Mouse (Mus musculus) lung, embryonic 16.5 days (tissue): Measurements from ENCODE around the gene Bcl2a1c. TPM values are rescaled to one million over a fixed set of nuclear protein-coding genes. Genes with fewer than 3 reads are reported as not detected.
"Not testable (repeated sequence)": the region's sequence is repeated elsewhere in the genome, so short reads cannot be mapped to it uniquely, and the experiment has no call there.

Source experiments
- ATAC-seq: fragments of 200-750 bp; cut with Nextera tagmentation; 2 replicates; pipeline ENCODE4 v1.8.0; 2017; ENCODE audit warnings: low read depth, mild to moderate bottlenecking, moderate library complexity
- H3K27ac ChIP-seq: fragments of 300-500 bp; sonication (generic); 2 replicates; pipeline ENCODE4 v1.5.1; 2014; ENCODE audit warnings: mild to moderate bottlenecking, control low read depth, low read length
- H3K27me3 ChIP-seq: fragments of 300-500 bp; sonication (generic); 2 replicates; pipeline ENCODE4 v1.6.1; 2014; ENCODE audit warnings: low read depth, low read length, mixed read lengths; ENCODE audit not compliant: control insufficient read depth, insufficient read depth
- H3K36me3 ChIP-seq: fragments of 300-500 bp; sonication (generic); 2 replicates; pipeline ENCODE4 v1.6.1; 2014; ENCODE audit warnings: low read length; ENCODE audit not compliant: control insufficient read depth, insufficient read depth
- H3K4me1 ChIP-seq: fragments of 300-500 bp; sonication (generic); replicated peaks from 2 replicates; pipeline ENCODE4 v1.6.1; 2014; ENCODE audit warnings: low read length, mixed read lengths; ENCODE audit not compliant: control insufficient read depth, insufficient read depth
- H3K4me2 ChIP-seq: fragments of 300-500 bp; sonication (generic); 2 replicates; pipeline ENCODE4 v1.6.1; 2014; ENCODE audit warnings: low read depth, low read length, control low read depth
- H3K4me3 ChIP-seq: fragments of 300-500 bp; sonication (generic); 2 replicates; pipeline ENCODE4 v1.5.1; 2014; ENCODE audit warnings: mild to moderate bottlenecking, low read length, control low read depth
- H3K9ac ChIP-seq: fragments of 300-500 bp; sonication (generic); 2 replicates; pipeline ENCODE4 v1.6.1; 2014; ENCODE audit warnings: low read length, control low read depth
- H3K9me3 ChIP-seq: fragments of 300-500 bp; sonication (generic); 2 replicates; pipeline ENCODE4 v1.6.1; 2016; ENCODE audit warnings: low read length; ENCODE audit not compliant: control insufficient read depth
- WGBS: fragments of 180-500 bp; shearing (Covaris S2); extraction: QIAGEN DNeasy Blood & Tissue Kit; methylation state at CpG from one replicate; pipeline ENCODE4 v1.1.7; 2014; 5-methylcytosine and 5-hydroxymethylcytosine counted together
- polyA plus RNA-seq: library from polyadenylated mRNA; unstranded; fragments of >200 nt; fragmentation: Nextera tagmentation; extraction: Ambion mirVana; gene quantifications from 2 replicates; pipeline ENCODE4 v1.2.1, GENCODE M21; 2015

Bcl2a1c gene
- polyA plus RNA-seq: not detected in 2 replicates

- WGBS: 58% methylated on average over 9 of the region's 9 CpGs
- not testable (repeated sequence) for H3K36me3 ChIP-seq
Observed at GRCm38 (mm10) chr9:114329855-114330254, at the start of gene Bcl2a1c. Gene Bcl2a1c, plus strand, starts transcription at chr9:114330135.

DNA sequence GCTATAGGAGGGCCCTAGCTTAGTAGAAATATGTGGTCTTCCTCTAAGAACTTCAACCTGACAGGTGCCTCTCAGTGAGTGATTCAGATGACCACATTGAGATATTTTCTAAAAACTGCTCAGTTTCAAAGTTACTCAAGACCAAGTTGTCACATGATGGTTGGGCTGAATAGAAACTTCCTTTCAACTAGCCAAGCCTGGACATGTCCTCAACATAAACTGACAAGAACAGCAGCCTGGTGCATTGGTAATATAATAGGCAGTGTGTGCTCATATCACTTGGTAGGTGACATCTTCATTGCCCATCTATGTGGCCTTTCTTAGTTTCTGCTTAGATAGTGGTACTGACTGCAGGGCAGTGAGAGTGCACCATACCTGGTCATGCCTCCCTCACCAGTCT lies 24.0 kb upstream of the Bcl2a1c start:
- H3K4me3 ChIP-seq, H3K27me3 ChIP-seq, H3K4me1 ChIP-seq, H3K36me3 ChIP-seq, H3K9ac ChIP-seq, H3K27ac ChIP-seq, ATAC-seq, H3K4me2 ChIP-seq, H3K9me3 ChIP-seq: not testable (repeated sequence)

More at GRCm38 (mm10) chr9:114329855-114330254, at the start of gene Bcl2a1c:
- H3K9ac ChIP-seq, H3K27ac ChIP-seq, H3K4me2 ChIP-seq, H3K4me3 ChIP-seq, H3K27me3 ChIP-seq, H3K4me1 ChIP-seq, H3K9me3 ChIP-seq: not testable (repeated sequence)
- ATAC-seq: 0 out of 2 replicates have a peak, but pooled peaks have one; percentile 31

DNA sequence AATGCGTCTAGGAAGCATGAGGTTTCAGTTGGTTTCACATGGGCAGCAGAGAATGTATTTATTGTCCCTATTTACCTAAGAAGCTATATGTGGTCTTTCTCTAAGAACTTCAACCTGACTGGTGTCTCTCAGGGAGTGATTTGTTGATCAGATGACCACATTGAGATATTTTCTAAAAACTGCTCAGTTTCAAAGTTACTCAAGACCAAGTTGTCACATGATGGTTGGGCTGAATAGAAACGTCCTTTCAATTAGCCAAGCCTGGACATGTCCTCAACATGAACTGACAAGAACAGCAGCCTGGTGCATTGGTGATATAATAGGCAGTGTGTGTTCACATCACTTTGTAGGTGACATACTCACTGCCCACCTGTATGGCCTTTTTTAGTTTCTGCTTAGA lies 18.2 kb upstream of the Bcl2a1c start:
- H3K4me3 ChIP-seq, H3K4me2 ChIP-seq: not testable (repeated sequence)
- WGBS: 49% methylated on average over 2 of the region's 2 CpGs

GRCm38 (mm10) chr9:114318021-114318420 lies 11.9 kb upstream of the Bcl2a1c start:
- H3K36me3 ChIP-seq: no peaks in the 10 kb centered on the region
- H3K4me1 ChIP-seq: no peaks in the 10 kb centered on the region
- no peak for ATAC-seq
- 8% methylated on average over 2 of the region's 2 CpGs for WGBS
- no peaks in the 10 kb centered on the region for H3K27me3 ChIP-seq
- H3K27ac ChIP-seq: no peak overlapping the region
- no peaks in the 10 kb centered on the region for H3K9me3 ChIP-seq
- H3K9ac ChIP-seq: no peak overlapping the region
- no peak overlapping the region for H3K4me3 ChIP-seq
- H3K4me2 ChIP-seq: no peak overlapping the region

More for the DNA sequence above, 18.2 kb upstream of the Bcl2a1c start:
- not testable (repeated sequence) for H3K9me3 ChIP-seq, H3K4me1 ChIP-seq, H3K27me3 ChIP-seq, H3K36me3 ChIP-seq, H3K9ac ChIP-seq, H3K27ac ChIP-seq, ATAC-seq

DNA sequence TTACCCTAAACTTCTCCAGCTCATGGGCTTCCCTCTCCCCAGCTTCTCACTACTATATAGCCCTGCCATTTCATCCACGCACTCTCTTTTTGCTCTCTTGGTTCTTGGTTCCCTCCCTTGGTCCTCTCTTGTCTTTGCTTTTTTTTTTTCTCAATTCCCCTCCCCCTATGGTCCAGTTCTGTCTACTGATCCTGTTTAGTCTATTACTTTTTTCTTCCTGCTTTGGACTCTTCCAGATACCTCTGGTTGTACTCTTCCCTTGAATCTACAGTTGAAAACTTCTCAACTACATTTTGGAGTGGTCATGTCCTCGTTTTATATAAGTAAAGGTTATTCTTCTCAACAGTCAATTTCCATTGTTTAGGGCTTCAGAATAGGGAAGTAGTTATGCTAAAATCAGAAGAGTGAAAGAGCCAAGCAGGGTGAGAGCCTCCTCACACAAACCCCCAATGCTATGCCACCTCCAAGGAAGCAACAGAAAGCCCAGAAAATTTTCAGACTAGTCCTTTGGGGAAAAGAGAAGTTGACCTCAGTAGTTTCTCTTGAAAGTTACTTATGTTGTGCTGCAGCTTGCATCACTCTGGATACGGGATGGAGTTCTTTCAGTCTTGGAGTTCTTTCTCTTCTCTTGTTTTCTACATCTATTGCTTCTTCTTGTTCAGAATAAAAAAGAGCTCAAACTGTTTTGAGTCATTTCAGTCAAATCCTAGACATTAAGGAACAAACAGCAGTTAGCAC lies 3.8 kb upstream of the Bcl2a1c start:
- Histone ChIP-seq H3K36me3 (no peaks in the 10 kb centered on the region), H3K9ac (no peak overlapping the region), H3K4me1 (no peaks in the 10 kb centered on the region), H3K4me2 (no peak overlapping the region), H3K27ac (no peak overlapping the region), H3K27me3 (no peaks in the 10 kb centered on the region), H3K4me3 (no peak overlapping the region), H3K9me3 (no peaks in the 10 kb centered on the region)
- WGBS: 61% methylated on average over 3 of the region's 3 CpGs
- no peak for ATAC-seq

- H3K27ac ChIP-seq, H3K4me2 ChIP-seq, H3K4me1 ChIP-seq, H3K36me3 ChIP-seq, H3K9me3 ChIP-seq, H3K9ac ChIP-seq, H3K27me3 ChIP-seq, H3K4me3 ChIP-seq: not testable (repeated sequence)
- peak; percentile 82 for ATAC-seq
Observed at GRCm38 (mm10) chr9:114328332-114328731, 1.6 kb upstream of the Bcl2a1c start.

DNA sequence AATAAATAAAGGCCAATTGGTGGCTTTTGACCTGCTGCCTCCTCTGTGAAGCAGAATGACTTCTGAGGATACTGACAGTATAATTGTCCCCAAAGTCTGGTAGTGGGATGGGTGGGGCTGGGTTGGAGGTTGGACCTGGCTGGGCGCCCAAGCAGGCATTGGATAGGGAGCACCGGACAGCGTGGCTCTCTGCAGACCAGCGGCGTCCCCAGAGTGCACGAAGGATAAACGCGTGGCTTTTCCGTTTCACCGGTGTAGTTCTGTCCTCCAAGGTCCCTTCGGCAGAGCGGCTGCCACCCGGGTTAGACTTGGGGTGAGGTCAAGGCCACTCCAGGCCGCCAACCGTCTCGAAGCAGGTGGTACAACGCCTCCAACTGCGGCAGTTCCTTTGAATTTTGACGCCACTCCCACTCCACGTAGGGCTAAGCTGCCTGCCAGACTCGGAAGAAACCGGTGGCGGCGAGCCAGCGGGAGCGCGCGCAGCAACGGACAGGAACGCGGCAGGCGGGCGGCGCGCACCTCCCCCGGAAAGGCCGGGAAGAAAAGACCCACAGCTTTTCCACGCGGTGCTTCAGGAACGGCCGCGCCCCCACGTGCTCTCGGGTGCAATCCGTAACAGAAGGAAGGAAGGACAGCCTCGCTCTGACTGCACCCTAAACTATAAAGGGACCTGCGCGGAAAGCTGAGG lies 38.0 kb downstream of the Bcl2a1c start:
- Histone ChIP-seq H3K27me3 (no peaks in the 10 kb centered on the region), H3K27ac (peak overlapping the region; percentile 43; the same call in 1 of the 2 replicates), H3K9ac (peak overlapping the region; percentile 69), H3K4me1 (peaks cover 4% of the 10 kb centered on the region; the same call in 1 of the 2 replicates), H3K4me2 (peak overlapping the region; percentile 97), H3K36me3 (no peaks in the 10 kb centered on the region), H3K9me3 (no peaks in the 10 kb centered on the region), H3K4me3 (peak overlapping the region; percentile 59)
- under 1% methylated on average over 48 of the region's 48 CpGs for WGBS
- ATAC-seq: peak; percentile 90

DNA sequence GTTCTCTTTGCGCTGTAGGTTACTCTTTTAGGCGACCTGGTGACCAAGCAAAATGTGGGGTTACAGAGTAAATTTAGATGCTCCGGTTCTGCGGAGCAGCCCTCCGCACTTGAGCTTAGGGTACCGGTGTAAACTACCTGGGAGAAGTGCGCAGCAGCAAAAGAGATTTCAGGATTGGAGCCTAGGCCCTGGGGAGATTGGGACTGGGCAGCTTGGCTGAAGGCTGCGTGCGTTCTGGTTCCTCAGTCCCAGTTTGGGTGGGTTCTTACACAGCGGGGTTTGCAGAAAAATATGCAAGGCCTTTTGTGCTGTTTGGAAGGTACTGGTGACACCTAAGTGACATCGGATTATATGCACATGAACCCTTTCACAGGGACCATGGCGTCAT lies 38.5 kb downstream of the Bcl2a1c start:
- Histone ChIP-seq H3K36me3 (0 out of 2 replicates have a peak, but pooled peaks cover under 1% of the 10 kb centered on the region), H3K27me3 (no peaks in the 10 kb centered on the region), H3K27ac (peak overlapping the region; percentile 16; the same call in 1 of the 2 replicates), H3K4me1 (peaks cover 4% of the 10 kb centered on the region; the same call in 1 of the 2 replicates), H3K9ac (peak overlapping the region; percentile 69), H3K9me3 (no peaks in the 10 kb centered on the region), H3K4me3 (peak overlapping the region; percentile 59), H3K4me2 (peak overlapping the region; percentile 97)
- WGBS: 11% methylated on average over 12 of the region's 12 CpGs
- ATAC-seq: peak; percentile 20; the same call in 1 of the 2 replicates

DNA sequence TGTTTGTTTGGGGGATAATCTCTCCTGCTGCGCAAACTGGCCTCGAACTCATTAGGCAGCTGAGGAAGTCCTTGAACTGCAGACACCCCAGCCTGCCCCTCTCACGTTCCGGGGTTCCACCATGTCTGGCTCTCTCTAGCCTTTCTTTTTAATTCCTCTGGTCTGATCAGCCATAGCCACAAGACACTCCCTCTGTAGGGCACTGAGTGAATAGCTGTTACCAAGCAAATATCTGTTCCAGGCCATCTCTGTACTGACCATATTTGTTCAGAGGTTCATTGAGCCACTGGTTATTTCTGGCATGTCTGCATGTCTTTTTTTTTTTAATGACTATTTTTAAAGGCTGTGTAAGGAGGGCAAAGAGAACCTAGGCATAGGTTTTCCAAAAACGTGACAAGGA lies 39.5 kb downstream of the Bcl2a1c start:
- H3K4me3 ChIP-seq, H3K27ac ChIP-seq, H3K4me1 ChIP-seq, ATAC-seq, H3K9me3 ChIP-seq, H3K4me2 ChIP-seq, H3K9ac ChIP-seq, H3K27me3 ChIP-seq, H3K36me3 ChIP-seq: not testable (repeated sequence)
- WGBS: 52% methylated on average over 5 of the region's 5 CpGs
